Mouse (Mus musculus) stomach, embryonic 16.5 days (tissue): ENCODE results near the gene Zfp839. TPM values are rescaled to one million over a fixed set of nuclear protein-coding genes. Genes with fewer than 3 reads are reported as not detected.
A peak's percentile ranks its signal among the peaks of the same experiment; 100 is the strongest.
"Not testable (repeated sequence)": the region's sequence is repeated elsewhere in the genome, so short reads cannot be mapped to it uniquely, and the experiment has no call there.

Experiments used
- ATAC-seq: fragments of 200-750 bp; cut with Nextera tagmentation; 2 replicates; pipeline ENCODE4 v1.8.0; 2017; ENCODE audit warnings: moderate number of reproducible peaks, moderate TSS enrichment; ENCODE audit not compliant: insufficient read depth, low FRiP score
- H3K27ac ChIP-seq: fragments of 300-500 bp; sonication (generic); 2 replicates; pipeline ENCODE4 v1.5.1; 2014; ENCODE audit warnings: low read length
- H3K27me3 ChIP-seq: fragments of 300-500 bp; sonication (generic); 2 replicates; pipeline ENCODE4 v1.6.1; 2014; ENCODE audit warnings: low read length, control low read depth, mixed read lengths; ENCODE audit not compliant: control insufficient read depth, insufficient read depth
- H3K36me3 ChIP-seq: fragments of 300-500 bp; sonication (generic); 2 replicates; pipeline ENCODE4 v1.6.1; 2014; ENCODE audit warnings: low read length; ENCODE audit not compliant: control insufficient read depth, insufficient read depth
- H3K4me1 ChIP-seq: fragments of 300-500 bp; sonication (generic); 2 replicates; pipeline ENCODE4 v1.6.1; 2014; ENCODE audit warnings: low read length, control low read depth, mixed read lengths; ENCODE audit not compliant: control insufficient read depth, insufficient read depth
- H3K4me2 ChIP-seq: fragments of 300-500 bp; sonication (generic); 2 replicates; pipeline ENCODE4 v1.6.1; 2014; ENCODE audit warnings: low read depth, low read length, mixed read lengths
- H3K4me3 ChIP-seq: fragments of 300-500 bp; sonication (generic); replicated peaks from 2 replicates; pipeline ENCODE4 v1.5.1; 2014; ENCODE audit warnings: mild to moderate bottlenecking, low read length
- H3K9ac ChIP-seq: fragments of 300-500 bp; sonication (generic); 2 replicates; pipeline ENCODE4 v1.6.1; 2014; ENCODE audit warnings: low read length
- H3K9me3 ChIP-seq: fragments of 300-500 bp; sonication (generic); replicated peaks from 2 replicates; pipeline ENCODE4 v1.6.1; 2016; ENCODE audit warnings: low read length, control low read depth; ENCODE audit not compliant: control insufficient read depth
- WGBS: fragments of 180-500 bp; shearing (Covaris S2); extraction: QIAGEN DNeasy Blood & Tissue Kit; methylation state at CpG from one replicate; pipeline ENCODE4 v1.1.7; 2014; 5-methylcytosine and 5-hydroxymethylcytosine counted together
- polyA plus RNA-seq: library from polyadenylated mRNA; unstranded; fragments of >200 nt; fragmentation: Nextera tagmentation; extraction: Ambion mirVana; gene quantifications from 2 replicates; pipeline ENCODE4 v1.2.1, GENCODE M21; 2015

Zfp839 gene
- polyA plus RNA-seq, 1 experiment from 2014 or later = 4.4 TPM

GRCm38 (mm10) chr12:110845131-110845880 is 4.7 kb upstream of the Zfp839 start:
- Histone ChIP-seq H3K4me2 (peak overlapping the region; percentile 93), H3K27me3 (no peaks in the 10 kb centered on the region), H3K4me3 (peak overlapping the region; percentile 54), H3K9ac (peak overlapping the region; percentile 72), H3K27ac (peak overlapping the region; percentile 87), H3K4me1 (peaks cover 22% of the 10 kb centered on the region), H3K36me3 (no peaks in the 10 kb centered on the region), H3K9me3 (no peaks in the 10 kb centered on the region)
- under 1% methylated on average over 36 of the region's 36 CpGs for WGBS
- ATAC-seq = peak; percentile 95

GRCm38 (mm10) chr12:110846191-110846765 is 3.8 kb upstream of the Zfp839 start:
- WGBS = 58% methylated on average over 6 of the region's 6 CpGs

GRCm38 (mm10) chr12:110850929-110851256 is 840 bp downstream of the Zfp839 start:
- no peaks in the 10 kb centered on the region for H3K9me3 ChIP-seq
- H3K36me3 ChIP-seq = 0 out of 2 replicates have a peak, but pooled peaks cover 7% of the 10 kb centered on the region
- ATAC-seq = 0 out of 2 replicates have a peak, but pooled peaks have one; percentile 14
- H3K27ac ChIP-seq = peak overlapping the region; percentile 79; the same call in 1 of the 2 replicates
- peaks cover 18% of the 10 kb centered on the region for H3K4me1 ChIP-seq
- WGBS = 12% methylated on average over 9 of the region's 9 CpGs
- peak overlapping the region; percentile 74 for H3K4me2 ChIP-seq
- peak overlapping the region; percentile 94 for H3K9ac ChIP-seq
- peak overlapping the region; percentile 75 for H3K4me3 ChIP-seq
- no peaks in the 10 kb centered on the region for H3K27me3 ChIP-seq

More at GRCm38 (mm10) chr12:110846191-110846765, 3.8 kb upstream of the Zfp839 start:
- Histone ChIP-seq H3K4me3 (peak overlapping the region; percentile 54), H3K27ac (no peak overlapping the region), H3K4me1 (peaks cover 26% of the 10 kb centered on the region), H3K36me3 (no peaks in the 10 kb centered on the region), H3K27me3 (no peaks in the 10 kb centered on the region), H3K9me3 (no peaks in the 10 kb centered on the region), H3K9ac (0 out of 2 replicates have a peak overlapping the region, but pooled peaks have one; percentile 72), H3K4me2 (peak overlapping the region; percentile 93)
- no peak for ATAC-seq

GRCm38 (mm10) chr12:110851414-110851813 is 1.4 kb downstream of the Zfp839 start:
- H3K9ac ChIP-seq = peak overlapping the region; percentile 94

GRCm38 (mm10) chr12:110851923-110852322 is 1.9 kb downstream of the Zfp839 start:
- H3K4me3 ChIP-seq = no peak overlapping the region
- H3K36me3 ChIP-seq = 0 out of 2 replicates have a peak, but pooled peaks cover 7% of the 10 kb centered on the region
- no peaks in the 10 kb centered on the region for H3K27me3 ChIP-seq
- no peaks in the 10 kb centered on the region for H3K9me3 ChIP-seq
- no peak overlapping the region for H3K4me2 ChIP-seq
- peaks cover 15% of the 10 kb centered on the region for H3K4me1 ChIP-seq
- no peak for ATAC-seq
- no peak overlapping the region for H3K27ac ChIP-seq
- 74% methylated on average over 1 of the region's 1 CpGs for WGBS
- no peak overlapping the region for H3K9ac ChIP-seq

More at GRCm38 (mm10) chr12:110851414-110851813, 1.4 kb downstream of the Zfp839 start:
- H3K4me1 ChIP-seq = peaks cover 15% of the 10 kb centered on the region
- no peak overlapping the region for H3K27ac ChIP-seq
- H3K4me2 ChIP-seq = peak overlapping the region; percentile 74
- no peak for ATAC-seq
- no peaks in the 10 kb centered on the region for H3K9me3 ChIP-seq
- H3K4me3 ChIP-seq = peak overlapping the region; percentile 75
- 0 out of 2 replicates have a peak, but pooled peaks cover 7% of the 10 kb centered on the region for H3K36me3 ChIP-seq
- WGBS = 70% methylated on average over 12 of the region's 12 CpGs
- H3K27me3 ChIP-seq = no peaks in the 10 kb centered on the region

GRCm38 (mm10) chr12:110854786-110855737 is 5.0 kb downstream of the Zfp839 start:
- H3K4me3 ChIP-seq = no peak overlapping the region
- no peak overlapping the region for H3K27ac ChIP-seq
- no peaks in the 10 kb centered on the region for H3K9me3 ChIP-seq
- H3K27me3 ChIP-seq = no peaks in the 10 kb centered on the region
- no peak overlapping the region for H3K4me2 ChIP-seq
- H3K9ac ChIP-seq = no peak overlapping the region
- 0 out of 2 replicates have a peak, but pooled peaks cover 7% of the 10 kb centered on the region for H3K36me3 ChIP-seq
- no peak for ATAC-seq
- 84% methylated on average over 32 of the region's 32 CpGs for WGBS
- H3K4me1 ChIP-seq = peaks cover 9% of the 10 kb centered on the region

GRCm38 (mm10) chr12:110857196-110857595 is 7.1 kb downstream of the Zfp839 start:
- Histone ChIP-seq H3K4me1 (0 out of 2 replicates have a peak, but pooled peaks cover 3% of the 10 kb centered on the region), H3K9ac (no peak overlapping the region), H3K27ac (no peak overlapping the region), H3K27me3 (no peaks in the 10 kb centered on the region), H3K4me3 (no peak overlapping the region), H3K9me3 (no peaks in the 10 kb centered on the region), H3K36me3 (0 out of 2 replicates have a peak, but pooled peaks cover 8% of the 10 kb centered on the region), H3K4me2 (no peak overlapping the region)
- WGBS = 74% methylated on average over 7 of the region's 7 CpGs
- ATAC-seq = no peak

- ATAC-seq, H3K27ac ChIP-seq, H3K4me1 ChIP-seq, H3K9ac ChIP-seq, H3K4me2 ChIP-seq, H3K9me3 ChIP-seq, H3K27me3 ChIP-seq, H3K4me3 ChIP-seq: not testable (repeated sequence)
- 92% methylated on average over 15 of the region's 15 CpGs for WGBS
- H3K36me3 ChIP-seq = 0 out of 2 replicates have a peak, but pooled peaks cover 10% of the 10 kb centered on the region
These were observed 8.6 kb downstream of the Zfp839 start for GRCm38 (mm10) chr12:110858681-110859080.
